Mouse (Mus musculus) megakaryocyte-erythroid progenitor cell, adult 5-6 weeks (primary cell): Measurements from ENCODE around the gene C1ql4. TPM values are rescaled to one million over a fixed set of nuclear protein-coding genes. Genes with fewer than 3 reads are reported as not detected.

Experiments used
- ATAC-seq: replicated peaks from 2 replicates; pipeline ENCODE4 v1.8.0; 2016; ENCODE audit warnings: mild to moderate bottlenecking, inconsistent platforms; ENCODE audit not compliant: severe bottlenecking, poor library complexity, low FRiP score, low TSS enrichment
- total RNA-seq, 2 experiments: library from RNA; stranded (forward) in 1 of 2; stranded (reverse) in 1 of 2; fragments of 200-1000, 215-1000 nt in 1 of 2; fragments of >200 nt in 1 of 2; fragmentation: Nextera tagmentation in 1 of 2; gene quantifications; 2 replicates each; pipeline ENCODE4 v1.2.3; 2014 to 2017

C1ql4 gene
- not detected in 2 replicates for total RNA-seq (2014; fragmentation: Nextera tagmentation)
- total RNA-seq (2017), result not detected in 2 replicates

DNA sequence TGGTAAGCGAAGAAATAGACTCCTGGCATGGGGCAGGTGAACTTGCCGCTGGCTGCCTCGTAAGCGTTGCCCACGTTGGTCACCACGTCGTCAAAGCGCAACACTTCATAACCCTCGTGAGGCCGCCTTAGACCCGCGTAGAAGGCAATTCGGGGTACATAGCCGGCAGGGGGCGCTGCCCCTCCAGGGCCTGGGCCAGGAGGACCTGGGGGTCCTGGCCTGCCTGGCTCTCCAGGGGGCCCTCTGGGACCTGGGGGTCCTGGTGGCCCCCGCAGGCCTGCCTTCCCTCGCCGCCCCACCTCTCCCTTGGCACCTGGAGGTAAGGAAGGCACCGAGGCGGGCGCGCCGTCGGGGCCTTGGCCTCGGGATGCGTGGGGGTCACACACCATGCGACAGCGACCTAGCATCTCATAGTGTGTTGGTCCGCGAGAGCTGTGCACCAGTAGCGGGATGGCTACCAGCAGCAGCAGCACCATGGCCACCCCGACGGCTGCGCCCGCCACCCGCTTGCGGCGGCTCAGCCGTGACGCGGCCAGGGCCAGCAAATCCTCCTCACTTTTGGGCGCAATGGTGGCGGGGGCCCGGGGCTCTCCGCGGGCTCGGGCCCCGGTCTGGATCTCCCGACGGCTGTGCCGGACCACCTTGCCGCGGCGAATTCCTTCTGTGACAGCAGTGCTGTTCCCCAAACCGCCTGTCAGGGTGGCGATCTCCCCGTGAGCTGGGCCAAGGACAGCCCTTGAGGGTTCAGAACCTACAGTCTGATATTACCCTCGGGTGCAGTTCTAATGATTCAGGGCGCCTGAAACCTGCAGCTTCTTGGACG lies at the start of gene C1ql4:
TSS of gene C1ql4 (minus strand) at position 565 of the 823 bp plus-strand sequence.
- no peak for ATAC-seq

GRCm38 (mm10) chr15:99129956-99130910 lies 42.6 kb upstream of the C1ql4 start:
- no peak; the same call in 1 of the 2 replicates for ATAC-seq

DNA sequence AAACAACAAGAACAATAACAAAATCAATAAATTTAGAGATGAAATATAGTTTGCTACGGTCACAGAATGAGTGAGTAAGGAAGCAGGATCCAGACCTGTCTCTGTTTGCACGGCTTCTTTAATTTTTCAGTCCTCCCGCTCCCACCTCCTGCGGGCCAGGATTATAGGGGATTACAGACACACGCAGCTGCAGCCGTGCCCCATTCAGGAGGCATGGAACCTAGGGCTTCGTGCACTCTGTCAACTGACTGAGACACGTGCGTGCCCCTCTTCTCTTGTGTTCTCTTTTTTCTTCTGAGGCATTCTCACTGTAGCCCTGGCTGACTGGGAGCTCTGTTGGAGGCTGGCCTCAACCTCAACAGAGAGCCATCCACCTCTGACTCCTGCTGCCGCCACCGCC lies 41.8 kb upstream of the C1ql4 start:
- ATAC-seq, result no peak

GRCm38 (mm10) chr15:99127851-99128522 lies 40.4 kb upstream of the C1ql4 start:
- no peak for ATAC-seq

DNA sequence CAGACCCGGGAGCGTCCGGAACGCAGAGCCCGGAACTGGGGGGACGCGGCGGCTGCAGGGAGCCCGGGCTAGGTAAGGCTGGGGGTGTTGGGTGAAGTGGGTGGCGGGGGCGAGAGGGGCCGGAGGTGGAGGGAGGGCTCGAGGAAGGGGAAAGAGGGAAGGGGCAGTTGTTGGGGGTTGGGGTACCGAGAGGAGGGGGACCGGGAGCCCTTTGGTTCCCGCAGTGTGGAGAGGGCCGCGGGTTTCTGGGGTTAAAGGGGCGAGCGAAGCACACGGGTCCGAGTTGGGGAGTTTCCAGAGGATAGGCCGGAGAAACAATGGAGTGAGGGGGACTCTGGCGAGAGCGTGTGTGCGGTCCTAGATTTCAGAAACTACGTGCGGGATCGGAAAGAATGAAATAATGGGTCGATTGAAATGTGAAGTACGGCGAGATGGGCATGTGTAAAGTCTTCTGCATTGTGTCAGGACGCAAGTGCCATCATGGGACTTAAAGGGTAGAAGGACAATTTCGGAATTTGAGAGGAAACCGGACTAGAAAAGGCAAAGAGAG lies 39.3 kb upstream of the C1ql4 start:
- no peak for ATAC-seq

- no peak for ATAC-seq
Measured at GRCm38 (mm10) chr15:99126081-99126815, 38.6 kb upstream of the C1ql4 start.

- ATAC-seq, result no peak
Measured at GRCm38 (mm10) chr15:99125711-99126080, 38.1 kb upstream of the C1ql4 start, which contains the start of gene Spats2. TSS of gene Spats2 (plus strand) at chr15:99125916.

DNA sequence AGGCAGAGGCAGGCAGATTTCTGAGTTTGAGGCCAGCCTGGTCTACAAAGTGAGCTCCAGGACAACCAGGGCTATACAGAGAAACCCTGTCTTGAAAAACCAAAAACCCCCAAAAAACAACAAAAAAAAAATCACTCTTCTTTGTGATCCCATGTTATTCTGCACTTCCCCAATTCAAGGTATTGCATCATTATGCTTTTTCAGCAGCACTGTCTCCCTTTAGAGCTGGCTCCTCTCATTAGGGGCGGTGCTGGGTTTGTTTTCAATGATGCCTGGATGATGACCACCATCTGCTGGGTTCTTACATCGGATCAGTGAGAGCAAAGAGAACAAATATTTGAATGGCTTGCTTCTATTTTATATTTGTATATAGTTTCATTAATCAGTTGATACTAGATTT lies 35.0 kb upstream of the C1ql4 start:
- no peak for ATAC-seq

DNA sequence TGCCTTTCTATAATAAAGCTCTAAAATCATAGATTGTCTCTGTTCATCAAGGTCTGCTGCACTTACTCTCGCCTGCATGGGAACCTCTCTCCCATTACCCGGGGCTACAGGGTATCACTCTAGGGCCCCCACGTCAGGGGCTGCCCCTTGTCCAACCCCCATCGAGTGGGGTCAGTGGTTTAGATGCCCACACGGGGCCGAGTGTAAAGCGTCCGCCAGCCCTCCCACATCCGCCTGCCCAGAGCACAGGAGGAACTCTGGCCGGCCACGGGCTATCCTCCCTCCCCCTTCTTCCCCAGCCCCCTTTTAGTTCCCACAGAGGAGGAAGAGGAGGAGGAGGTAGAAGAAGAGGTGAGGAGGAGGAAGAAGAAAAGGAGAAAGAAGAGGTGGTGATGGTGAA lies 33.2 kb upstream of the C1ql4 start:
- ATAC-seq, result no peak

DNA sequence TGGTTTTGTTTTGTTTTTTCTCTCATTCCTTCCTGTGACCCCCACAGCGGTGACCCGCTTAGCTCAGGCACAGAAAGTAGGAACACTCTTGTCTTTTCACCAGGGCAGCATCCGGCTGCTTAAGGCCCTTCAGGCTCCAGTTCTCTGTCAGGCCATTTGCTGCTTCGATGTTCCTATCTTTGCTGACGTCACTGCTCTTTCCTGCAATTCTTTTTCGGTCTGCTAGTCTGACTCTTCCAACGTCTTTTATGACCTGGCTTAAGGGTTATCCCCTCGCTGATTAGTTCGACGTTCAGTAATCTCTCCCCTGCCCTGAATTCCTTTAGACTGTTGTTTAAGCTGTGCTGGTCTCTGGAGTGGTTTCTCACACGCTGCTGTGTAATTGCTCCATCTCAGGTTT lies 28.9 kb upstream of the C1ql4 start:
- ATAC-seq, result no peak

- ATAC-seq, result no peak
Measured at GRCm38 (mm10) chr15:99115065-99115423, 27.4 kb upstream of the C1ql4 start.

DNA sequence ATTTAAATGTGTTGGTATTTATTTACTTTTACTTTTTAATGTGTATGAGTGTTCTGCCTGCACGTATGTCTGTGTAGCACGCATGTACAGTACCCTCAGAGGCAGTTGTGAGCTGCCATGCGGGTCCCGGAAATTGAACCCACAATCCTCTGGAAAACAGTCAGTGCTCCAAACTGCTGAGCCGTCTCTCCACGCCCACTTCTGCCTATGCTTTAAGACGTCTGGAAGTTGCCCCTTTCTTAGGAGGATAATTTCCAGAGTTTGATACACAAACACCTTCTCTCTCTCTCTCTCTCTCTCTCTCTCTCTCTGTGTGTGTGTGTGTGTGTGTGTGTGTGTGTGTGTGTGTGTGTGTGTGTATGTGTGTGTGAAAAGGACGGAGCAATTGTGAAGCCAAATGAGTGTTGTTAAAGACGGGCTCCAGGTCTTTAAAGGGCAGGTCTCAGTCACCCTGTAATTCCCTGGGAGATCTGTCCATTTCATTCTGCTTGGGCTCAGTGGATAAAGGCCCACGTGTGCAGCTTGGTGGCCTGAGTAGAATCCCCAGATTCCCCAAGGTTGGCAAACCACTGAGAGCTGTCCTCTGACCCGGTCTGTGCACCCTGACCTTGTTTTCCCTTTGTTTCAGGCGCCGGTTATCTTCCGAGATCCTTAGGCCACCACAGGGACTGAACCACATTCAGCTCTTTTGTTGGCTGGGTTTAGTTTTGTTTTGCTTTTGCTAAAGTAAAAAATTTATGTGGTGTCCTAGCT lies 26.9 kb upstream of the C1ql4 start:
- ATAC-seq, result no peak

DNA sequence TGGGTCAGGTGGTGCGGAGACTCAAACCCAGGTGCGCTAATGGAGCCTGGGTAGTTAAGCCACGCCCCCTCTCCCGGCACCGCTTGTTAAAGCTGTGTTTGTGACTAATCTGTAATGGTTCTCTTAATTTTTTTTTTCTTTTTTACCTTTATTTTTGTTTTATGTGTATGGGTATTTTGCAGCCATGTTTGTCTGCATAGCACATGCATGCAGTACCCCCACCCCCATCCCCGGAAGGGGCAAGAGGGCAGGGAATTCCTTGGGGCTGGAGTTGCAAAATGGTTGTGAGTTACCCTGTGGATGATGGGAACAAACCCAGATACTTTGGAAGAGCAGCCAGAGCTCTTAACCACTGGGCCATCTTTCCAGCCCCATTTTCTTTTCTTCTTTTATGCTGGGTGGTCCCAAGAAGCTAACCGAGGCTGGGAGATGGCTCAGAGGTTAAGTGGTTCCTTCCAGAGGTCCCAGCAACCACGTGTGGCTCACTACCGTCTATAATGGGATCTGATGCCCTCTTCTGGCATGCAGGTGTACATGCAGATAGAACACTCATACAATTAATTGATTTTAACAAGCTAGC lies 25.9 kb upstream of the C1ql4 start:
- no peak for ATAC-seq

GRCm38 (mm10) chr15:99112843-99113395 lies 25.3 kb upstream of the C1ql4 start:
- ATAC-seq, result no peak

DNA sequence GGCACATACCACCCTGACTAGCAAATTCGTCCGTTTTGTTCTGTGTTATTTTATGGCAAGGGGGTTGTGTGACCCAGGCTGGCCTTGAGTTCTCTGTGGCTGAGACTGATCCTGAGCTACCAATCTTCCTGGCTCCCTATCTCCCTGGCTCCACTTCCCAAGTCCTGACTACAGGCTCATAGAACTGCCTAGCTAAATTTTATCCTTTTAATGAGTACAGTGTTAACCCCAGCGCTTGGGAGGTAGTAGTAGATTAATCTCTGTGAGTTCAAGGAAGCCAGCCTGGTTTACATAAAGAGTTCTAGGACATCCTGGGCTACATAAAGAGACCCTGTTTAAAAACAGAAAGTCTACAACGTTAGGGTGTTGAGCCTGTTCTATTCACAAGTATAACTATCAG lies 24.2 kb upstream of the C1ql4 start:
- ATAC-seq, result no peak

GRCm38 (mm10) chr15:99111139-99111538 lies 23.5 kb upstream of the C1ql4 start:
- ATAC-seq, result no peak

GRCm38 (mm10) chr15:99107866-99108265 lies 20.2 kb upstream of the C1ql4 start:
- no peak for ATAC-seq

DNA sequence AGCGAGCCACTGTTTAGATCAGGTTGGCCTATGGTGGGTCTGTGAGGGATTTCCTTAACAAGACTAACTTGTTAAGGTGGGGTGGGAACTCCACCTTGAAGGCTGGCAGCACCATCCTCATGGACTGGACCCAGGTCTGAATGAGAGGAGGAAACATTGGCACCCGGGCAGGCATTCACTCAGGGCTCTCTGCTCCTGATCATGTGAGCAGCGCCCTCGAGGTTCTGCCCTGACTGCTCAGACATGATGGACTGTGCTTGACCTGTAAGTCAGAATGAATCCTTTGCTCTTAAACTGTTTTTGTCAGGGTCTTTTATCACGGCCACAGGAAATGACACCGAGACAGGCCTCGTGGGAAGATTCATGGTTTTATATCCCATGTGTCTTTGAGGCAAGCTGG lies 17.6 kb upstream of the C1ql4 start:
- no peak for ATAC-seq
